Mouse (Mus musculus): ENCODE results near the gene Insl6.

The Insl6 gene

DNA sequence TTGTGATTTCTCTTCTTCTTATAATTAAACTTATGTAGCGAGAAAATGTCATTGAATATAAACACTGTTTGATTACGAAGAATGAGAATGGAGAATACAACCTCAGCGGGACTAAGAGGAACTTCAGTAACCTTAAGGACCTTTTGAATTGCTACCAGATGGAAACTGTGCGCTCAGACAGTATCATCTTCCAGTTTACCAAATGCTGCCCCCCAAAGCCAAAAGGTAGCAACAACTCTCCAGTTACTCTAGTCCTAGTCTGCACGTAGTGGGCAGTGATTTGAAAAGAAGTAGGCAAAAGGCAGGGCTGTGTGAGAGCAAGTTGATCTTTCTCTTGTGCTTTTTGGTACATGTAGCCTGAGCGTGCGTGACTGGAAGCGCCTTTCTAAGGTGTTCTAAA lies 37.3 kb downstream of the Insl6 start:
- no peak for DNase-seq (ENCODE audit: low spot score)

DNA sequence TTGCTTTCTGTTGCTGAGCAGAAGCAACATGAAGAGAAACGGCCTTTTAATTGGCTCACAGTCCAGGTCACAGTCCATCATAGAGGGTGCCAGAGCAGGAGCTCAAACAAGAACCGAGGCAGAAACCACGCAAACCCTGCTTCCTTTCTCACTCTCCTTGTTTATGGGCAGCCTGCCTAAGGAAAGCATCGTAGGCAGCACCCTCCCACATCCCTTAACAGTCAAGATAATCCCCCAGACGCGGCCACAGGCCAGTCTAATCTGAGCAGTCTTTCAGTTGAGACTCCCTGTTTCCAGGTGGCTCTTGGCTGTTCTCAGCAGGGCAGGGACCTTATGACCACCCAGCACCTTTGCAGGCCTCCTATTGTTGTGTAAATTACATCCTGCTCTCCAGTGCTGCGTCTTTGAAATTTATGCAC lies 39.7 kb downstream of the Insl6 start:
- no peak for DNase-seq (ENCODE audit: low spot score)

DNA sequence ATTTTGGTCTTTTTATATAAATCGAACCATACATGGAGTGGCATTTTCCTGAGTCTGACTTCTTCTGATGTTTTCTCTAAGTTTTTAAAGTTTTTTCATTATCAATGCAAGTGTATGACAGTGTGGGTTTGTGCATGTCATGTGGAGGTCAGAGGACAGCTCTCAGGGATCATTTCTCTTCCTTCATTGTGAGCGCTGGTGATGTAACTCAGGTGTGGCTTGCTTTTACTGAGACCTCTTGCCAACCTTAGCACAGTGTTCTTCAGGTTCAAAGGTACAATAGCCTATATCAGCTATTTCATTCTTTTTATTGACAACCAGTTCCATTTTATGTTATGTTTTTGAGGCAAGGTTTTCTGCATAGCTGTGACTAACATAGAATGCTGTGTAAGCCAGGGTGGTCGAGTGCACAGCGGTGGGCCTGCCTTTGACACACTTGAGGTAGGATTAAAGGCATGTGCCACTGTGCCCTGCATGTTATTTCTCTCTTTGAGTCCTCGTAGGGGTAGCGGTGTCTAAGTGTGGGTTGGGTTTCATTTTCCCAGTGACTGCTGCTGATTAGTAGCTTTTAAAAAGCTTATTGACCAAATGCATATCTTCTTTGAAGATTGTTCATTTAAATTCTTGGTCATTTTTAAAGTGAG lies 46.1 kb downstream of the Insl6 start:
- no peak for DNase-seq (ENCODE audit: low spot score)

GRCm38 (mm10) chr19:29276414-29276813 lies 48.7 kb downstream of the Insl6 start:
- DNase-seq (ENCODE audit: low spot score), result no peak

- no peak for DNase-seq (ENCODE audit: low spot score)
These were observed 52.9 kb downstream of the Insl6 start for GRCm38 (mm10) chr19:29272011-29272809.

Measured in urinary bladder, postnatal 10 days (tissue).